Mouse (Mus musculus): ENCODE results near the gene Slc35c2. TPM values are rescaled to one million over a fixed set of nuclear protein-coding genes. Genes with fewer than 3 reads are reported as not detected.

The Slc35c2 gene
- polyA plus RNA-seq, 1 experiment from 2014 or later = 49.7 TPM

- Histone ChIP-seq H3K4me3 (ENCODE audit: low read depth, low read length) (no peak overlapping the region), H3K36me3 (ENCODE audit: control insufficient read depth, insufficient read depth, low read length) (no peaks in the 10 kb centered on the region), H3K27me3 (ENCODE audit: control insufficient read depth, insufficient read depth, low read length) (peaks cover 54% of the 10 kb centered on the region), H3K9me3 (ENCODE audit: control insufficient read depth, low read length) (no peaks in the 10 kb centered on the region), H3K9ac (ENCODE audit: low read length) (no peak overlapping the region), H3K4me2 (no peak overlapping the region), H3K27ac (ENCODE audit: low read depth, low read length) (no peak overlapping the region), H3K4me1 (ENCODE audit: control insufficient read depth, insufficient read depth, low read length) (peaks cover 22% of the 10 kb centered on the region)
- WGBS = 4% methylated on average over 13 of the region's 13 CpGs
- no peak for ATAC-seq (ENCODE audit: low FRiP score)
- DNase-seq (ENCODE audit: low spot score, missing footprints) = no peak
Observed at GRCm38 (mm10) chr2:165242575-165242974, 45.1 kb downstream of the Slc35c2 start.

GRCm38 (mm10) chr2:165241786-165242185 lies 45.9 kb downstream of the Slc35c2 start:
- peaks cover 56% of the 10 kb centered on the region for H3K27me3 ChIP-seq (ENCODE audit: control insufficient read depth, insufficient read depth, low read length)
- H3K4me3 ChIP-seq (ENCODE audit: low read depth, low read length) = no peak overlapping the region
- DNase-seq (ENCODE audit: low spot score, missing footprints) = no peak
- 71% methylated on average over 7 of the region's 7 CpGs for WGBS
- H3K9ac ChIP-seq (ENCODE audit: low read length) = no peak overlapping the region
- no peak overlapping the region for H3K4me2 ChIP-seq
- H3K36me3 ChIP-seq (ENCODE audit: control insufficient read depth, insufficient read depth, low read length) = no peaks in the 10 kb centered on the region
- H3K27ac ChIP-seq (ENCODE audit: low read depth, low read length) = no peak overlapping the region
- H3K9me3 ChIP-seq (ENCODE audit: control insufficient read depth, low read length) = no peaks in the 10 kb centered on the region
- H3K4me1 ChIP-seq (ENCODE audit: control insufficient read depth, insufficient read depth, low read length) = peaks cover 19% of the 10 kb centered on the region
- no peak for ATAC-seq (ENCODE audit: low FRiP score)

- no peak for DNase-seq (ENCODE audit: low spot score, missing footprints)
- WGBS = 41% methylated on average over 8 of the region's 8 CpGs
- H3K4me2 ChIP-seq = no peak overlapping the region
- H3K4me3 ChIP-seq (ENCODE audit: low read depth, low read length) = no peak overlapping the region
- H3K27me3 ChIP-seq (ENCODE audit: control insufficient read depth, insufficient read depth, low read length) = peaks cover 67% of the 10 kb centered on the region
- H3K9me3 ChIP-seq (ENCODE audit: control insufficient read depth, low read length) = no peaks in the 10 kb centered on the region
- H3K36me3 ChIP-seq (ENCODE audit: control insufficient read depth, insufficient read depth, low read length) = no peaks in the 10 kb centered on the region
- H3K9ac ChIP-seq (ENCODE audit: low read length) = no peak overlapping the region
- peaks cover 17% of the 10 kb centered on the region for H3K4me1 ChIP-seq (ENCODE audit: control insufficient read depth, insufficient read depth, low read length)
- H3K27ac ChIP-seq (ENCODE audit: low read depth, low read length) = no peak overlapping the region
- no peak for ATAC-seq (ENCODE audit: low FRiP score)
Observed at GRCm38 (mm10) chr2:165240371-165240770, 47.3 kb downstream of the Slc35c2 start.

GRCm38 (mm10) chr2:165239533-165240144 lies 48.0 kb downstream of the Slc35c2 start:
- no peak overlapping the region for H3K4me2 ChIP-seq
- H3K4me1 ChIP-seq (ENCODE audit: control insufficient read depth, insufficient read depth, low read length) = peaks cover 20% of the 10 kb centered on the region
- H3K9ac ChIP-seq (ENCODE audit: low read length) = no peak overlapping the region
- WGBS = 21% methylated on average over 15 of the region's 15 CpGs
- no peak overlapping the region for H3K27ac ChIP-seq (ENCODE audit: low read depth, low read length)
- H3K27me3 ChIP-seq (ENCODE audit: control insufficient read depth, insufficient read depth, low read length) = peaks cover 67% of the 10 kb centered on the region
- H3K4me3 ChIP-seq (ENCODE audit: low read depth, low read length) = no peak overlapping the region
- DNase-seq (ENCODE audit: low spot score, missing footprints) = no peak
- H3K36me3 ChIP-seq (ENCODE audit: control insufficient read depth, insufficient read depth, low read length) = no peaks in the 10 kb centered on the region
- H3K9me3 ChIP-seq (ENCODE audit: control insufficient read depth, low read length) = no peaks in the 10 kb centered on the region
- ATAC-seq (ENCODE audit: low FRiP score) = no peak

GRCm38 (mm10) chr2:165238416-165239145 lies 49.1 kb downstream of the Slc35c2 start:
- no peak for DNase-seq (ENCODE audit: low spot score, missing footprints)
- Histone ChIP-seq H3K4me3 (ENCODE audit: low read depth, low read length) (no peak overlapping the region), H3K4me1 (ENCODE audit: control insufficient read depth, insufficient read depth, low read length) (peaks cover 24% of the 10 kb centered on the region), H3K4me2 (no peak overlapping the region), H3K9me3 (ENCODE audit: control insufficient read depth, low read length) (no peaks in the 10 kb centered on the region), H3K27me3 (ENCODE audit: control insufficient read depth, insufficient read depth, low read length) (peaks cover 71% of the 10 kb centered on the region), H3K9ac (ENCODE audit: low read length) (no peak overlapping the region), H3K27ac (ENCODE audit: low read depth, low read length) (no peak overlapping the region), H3K36me3 (ENCODE audit: control insufficient read depth, insufficient read depth, low read length) (no peaks in the 10 kb centered on the region)
- 5% methylated on average over 12 of the region's 12 CpGs for WGBS
- ATAC-seq (ENCODE audit: low FRiP score) = no peak

GRCm38 (mm10) chr2:165234613-165235291 lies 52.9 kb downstream of the Slc35c2 start, which contains the start of gene Cdh22:
Cdh22 (minus strand) TSS chr2:165234853.
- peaks cover 57% of the 10 kb centered on the region for H3K27me3 ChIP-seq (ENCODE audit: control insufficient read depth, insufficient read depth, low read length)
- ATAC-seq (ENCODE audit: low FRiP score) (peak; percentile 85), DNase-seq (ENCODE audit: low spot score, missing footprints) (peak; percentile 96)

GRCm38 (mm10) chr2:165234291-165234612 lies 53.4 kb downstream of the Slc35c2 start:
- Histone ChIP-seq H3K9ac (ENCODE audit: low read length) (peak overlapping the region; percentile 83), H3K4me3 (ENCODE audit: low read depth, low read length) (peak overlapping the region; percentile 60), H3K27ac (ENCODE audit: low read depth, low read length) (peak overlapping the region; percentile 33; the same call in 1 of the 2 replicates), H3K27me3 (ENCODE audit: control insufficient read depth, insufficient read depth, low read length) (peaks cover 53% of the 10 kb centered on the region), H3K4me1 (ENCODE audit: control insufficient read depth, insufficient read depth, low read length) (peaks cover 23% of the 10 kb centered on the region), H3K36me3 (ENCODE audit: control insufficient read depth, insufficient read depth, low read length) (no peaks in the 10 kb centered on the region), H3K4me2 (peak overlapping the region; percentile 82), H3K9me3 (ENCODE audit: control insufficient read depth, low read length) (no peaks in the 10 kb centered on the region)
- DNase-seq (ENCODE audit: low spot score, missing footprints) (no peak), ATAC-seq (ENCODE audit: low FRiP score) (peak; percentile 36)
- WGBS = 2% methylated on average over 30 of the region's 41 CpGs

More at GRCm38 (mm10) chr2:165234613-165235291, 52.9 kb downstream of the Slc35c2 start, which contains the start of gene Cdh22:
- Histone ChIP-seq H3K36me3 (ENCODE audit: control insufficient read depth, insufficient read depth, low read length) (no peaks in the 10 kb centered on the region), H3K27ac (ENCODE audit: low read depth, low read length) (peak within 1 kb of the TSS; percentile 33; the same call in 1 of the 2 replicates), H3K9me3 (ENCODE audit: control insufficient read depth, low read length) (no peaks in the 10 kb centered on the region), H3K4me2 (peak within 1 kb of the TSS; percentile 82), H3K4me3 (ENCODE audit: low read depth, low read length) (peak within 1 kb of the TSS; percentile 60), H3K9ac (ENCODE audit: low read length) (peak within 1 kb of the TSS; percentile 83), H3K4me1 (ENCODE audit: control insufficient read depth, insufficient read depth, low read length) (peaks cover 23% of the 10 kb centered on the region)
- WGBS = under 1% methylated on average over 51 of the region's 60 CpGs

- H3K27me3 ChIP-seq (ENCODE audit: control insufficient read depth, insufficient read depth, low read length) = peaks cover 51% of the 10 kb centered on the region
- H3K36me3 ChIP-seq (ENCODE audit: control insufficient read depth, insufficient read depth, low read length) = no peaks in the 10 kb centered on the region
- H3K4me2 ChIP-seq = peak overlapping the region; percentile 82
- under 1% methylated on average over 75 of the region's 82 CpGs for WGBS
- no peak overlapping the region for H3K27ac ChIP-seq (ENCODE audit: low read depth, low read length)
- H3K4me3 ChIP-seq (ENCODE audit: low read depth, low read length) = peak overlapping the region; percentile 60
- H3K4me1 ChIP-seq (ENCODE audit: control insufficient read depth, insufficient read depth, low read length) = peaks cover 22% of the 10 kb centered on the region
- no peaks in the 10 kb centered on the region for H3K9me3 ChIP-seq (ENCODE audit: control insufficient read depth, low read length)
- peak overlapping the region; percentile 83 for H3K9ac ChIP-seq (ENCODE audit: low read length)
- ATAC-seq (ENCODE audit: low FRiP score) = peak; percentile 35; the same call in 1 of the 2 replicates
- DNase-seq (ENCODE audit: low spot score, missing footprints) = peak; percentile 97
Observed at GRCm38 (mm10) chr2:165233491-165234290, 54.0 kb downstream of the Slc35c2 start.
